Mouse (Mus musculus): ENCODE data around the gene Stra6l.

The Stra6l gene

DNA sequence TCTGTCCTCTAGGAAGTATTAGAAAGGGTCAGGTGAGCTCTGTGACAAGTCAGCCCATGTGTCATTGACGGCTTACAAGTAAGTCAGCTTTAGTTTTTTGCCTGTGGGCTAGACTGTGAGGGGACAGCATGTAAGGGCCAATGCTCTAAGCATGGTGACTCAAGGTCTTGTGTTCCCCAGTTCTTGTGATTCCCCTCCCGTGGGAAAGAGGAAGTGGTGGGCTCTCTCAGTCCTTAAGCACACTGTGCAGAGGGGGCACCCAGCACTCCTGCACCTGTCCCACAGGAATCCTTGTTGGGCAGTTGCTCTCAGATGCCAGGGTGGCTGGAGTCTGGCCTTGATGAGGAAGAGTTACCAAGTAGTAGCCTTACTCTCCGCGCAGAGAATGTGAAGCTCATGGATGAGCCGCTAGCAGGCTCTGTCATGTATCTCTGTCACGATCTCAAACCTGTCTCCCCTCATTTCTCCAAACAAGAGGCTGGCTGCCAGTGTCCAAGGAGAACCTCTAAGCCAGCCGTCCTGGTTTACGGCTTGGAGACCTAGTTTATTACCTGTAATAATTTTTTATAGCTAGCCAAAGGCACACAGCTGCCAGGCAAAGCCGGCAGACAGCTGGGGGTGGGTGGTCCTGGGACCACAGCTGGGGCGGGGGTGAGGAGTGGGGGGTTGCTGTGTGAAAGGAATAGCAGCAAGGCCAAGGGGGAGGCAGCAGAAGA lies at the start of gene Stra6l:
TSS of gene Stra6l (plus strand) at position 556 of the 716 bp plus-strand sequence.
- DNase-seq, result no peak

DNA sequence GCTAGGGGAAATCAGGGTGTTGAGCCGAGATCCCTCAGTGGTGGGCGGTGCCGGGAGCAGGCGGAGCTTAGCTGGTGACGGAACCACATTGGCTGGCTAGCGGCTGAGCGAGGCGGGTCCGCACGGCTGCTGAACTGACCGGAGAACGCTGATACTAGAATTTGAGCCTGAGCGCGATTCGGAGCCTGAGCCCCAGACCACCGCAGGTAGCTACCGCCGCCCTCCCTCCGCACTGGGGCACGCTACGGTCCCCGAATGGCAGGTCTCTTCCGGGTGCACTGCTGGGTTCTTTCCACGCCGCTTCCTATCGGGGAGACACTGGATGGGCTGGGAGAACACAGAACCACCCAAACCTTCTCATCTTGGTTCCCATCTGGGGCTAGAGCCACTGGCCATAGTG lies 49.5 kb upstream of the Stra6l start, which contains the start of gene Aldh1b1:
TSS of gene Aldh1b1 (plus strand) at position 59 of the 400 bp plus-strand sequence.
- DNase-seq, result no peak

DNA sequence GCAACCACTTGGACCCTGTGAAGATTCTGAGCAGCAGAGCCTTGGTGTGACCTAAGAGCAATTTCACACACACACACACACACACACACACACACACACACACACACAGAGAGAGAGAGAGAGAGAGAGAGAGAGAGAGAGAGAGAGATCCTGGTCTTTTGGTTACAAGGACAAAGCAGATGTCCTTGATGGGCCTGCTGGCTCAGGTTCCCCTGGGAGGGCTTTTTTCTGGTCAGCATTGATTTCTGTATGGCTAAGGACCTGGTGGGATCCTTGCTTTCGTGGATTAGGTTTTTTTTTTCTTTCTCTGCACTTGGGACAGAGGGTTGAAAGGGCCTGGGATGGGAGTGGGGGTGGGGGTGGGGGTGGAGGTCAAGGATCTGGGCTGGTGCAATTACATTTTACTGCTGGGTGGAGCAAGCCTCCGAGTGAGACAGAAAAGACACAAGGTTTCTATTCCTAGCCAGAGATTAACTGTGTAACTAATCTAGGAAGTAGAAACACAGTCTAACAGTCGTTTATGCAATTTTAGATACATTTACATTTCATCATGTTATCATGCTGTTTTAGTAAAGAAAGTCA lies 48.4 kb upstream of the Stra6l start:
- DNase-seq, result no peak

DNA sequence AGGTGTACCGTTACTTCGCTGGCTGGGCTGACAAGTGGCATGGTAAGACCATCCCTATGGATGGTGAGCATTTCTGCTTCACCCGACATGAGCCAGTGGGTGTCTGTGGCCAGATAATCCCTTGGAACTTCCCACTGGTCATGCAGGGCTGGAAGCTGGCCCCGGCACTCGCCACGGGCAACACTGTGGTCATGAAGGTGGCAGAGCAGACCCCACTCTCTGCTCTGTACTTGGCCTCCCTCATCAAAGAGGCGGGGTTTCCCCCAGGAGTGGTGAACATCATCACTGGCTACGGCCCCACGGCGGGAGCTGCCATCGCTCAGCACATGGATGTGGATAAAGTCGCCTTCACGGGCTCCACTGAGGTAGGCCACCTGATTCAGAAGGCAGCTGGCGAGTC lies 45.6 kb upstream of the Stra6l start:
- no peak for DNase-seq

DNA sequence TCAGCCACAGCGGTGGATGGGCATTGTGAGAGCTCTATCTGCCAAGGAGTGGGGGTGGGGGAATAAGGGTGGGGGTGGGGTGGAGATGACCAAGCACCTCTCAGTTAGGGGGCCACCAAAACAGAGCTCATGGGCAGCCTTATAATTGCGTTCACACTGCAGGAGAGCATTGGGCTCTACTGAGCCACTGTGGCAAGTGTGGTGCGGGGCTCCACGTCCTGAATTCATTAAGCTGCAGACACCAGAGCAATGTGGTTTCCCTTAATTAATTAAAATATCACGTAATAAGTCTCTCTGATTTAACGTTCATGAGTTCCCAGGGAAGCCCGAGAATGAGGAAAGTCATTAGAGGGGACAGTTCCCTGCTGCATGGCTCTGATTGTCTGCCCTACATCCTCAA lies 40.4 kb upstream of the Stra6l start:
- no peak for DNase-seq

DNA sequence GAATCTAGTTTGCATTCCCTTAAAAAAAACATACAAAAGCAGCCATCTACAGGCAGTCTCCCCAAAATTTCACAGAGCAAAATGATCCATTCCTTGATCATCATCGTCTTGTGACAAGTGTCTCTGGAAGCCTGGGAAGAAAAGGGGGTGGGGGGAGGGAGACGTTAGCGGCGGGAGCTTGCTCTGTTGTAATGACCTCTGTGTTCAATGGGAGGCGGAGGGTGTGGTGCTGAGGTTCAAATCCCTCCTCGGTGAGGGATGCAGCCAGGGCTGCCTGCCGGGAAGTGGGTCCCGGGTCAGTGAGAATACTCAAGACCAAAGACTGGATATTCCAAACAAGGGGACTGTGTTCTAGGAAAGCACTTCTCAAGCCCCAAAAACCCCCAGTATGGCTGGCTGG lies 37.2 kb upstream of the Stra6l start:
- no peak for DNase-seq

DNA sequence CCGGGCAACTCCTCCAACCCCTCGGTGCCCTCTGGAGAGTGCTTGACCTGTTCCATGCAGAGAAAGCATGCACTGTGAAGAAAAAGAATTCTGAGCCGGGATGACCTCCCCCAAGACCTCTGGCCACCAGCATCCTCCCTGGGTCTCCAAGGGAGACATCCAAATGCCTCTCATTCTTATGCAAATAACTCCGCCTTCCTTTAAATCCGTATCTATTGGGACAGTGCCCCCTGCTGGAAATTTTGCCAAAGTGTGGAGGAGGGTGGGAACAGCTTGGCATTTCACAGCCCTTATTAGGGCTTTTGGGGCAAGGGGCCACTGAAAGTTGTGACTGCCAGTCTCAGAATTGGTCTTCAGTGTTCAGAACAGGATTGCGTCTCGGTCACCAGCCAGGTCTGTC lies 32.9 kb upstream of the Stra6l start:
- DNase-seq, result no peak

DNA sequence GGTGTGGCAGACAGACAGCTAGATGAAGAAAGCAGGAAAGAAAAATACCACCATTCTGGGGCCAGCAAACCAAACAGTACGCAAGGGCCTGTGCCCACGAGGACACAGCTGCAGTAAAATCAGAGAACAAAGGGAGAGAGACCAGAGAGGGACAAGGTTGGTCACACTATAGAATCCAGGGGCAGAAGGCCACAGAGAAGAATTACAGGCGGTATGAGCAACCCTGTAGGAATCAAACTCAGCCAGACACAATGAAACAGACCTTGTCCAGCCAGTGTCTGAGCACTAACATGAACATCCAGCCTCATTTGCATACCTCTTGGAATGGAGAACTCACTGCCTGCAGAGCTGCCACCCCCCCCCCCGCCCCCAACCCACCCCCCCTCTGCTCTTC lies 29.7 kb upstream of the Stra6l start:
- no peak for DNase-seq

DNA sequence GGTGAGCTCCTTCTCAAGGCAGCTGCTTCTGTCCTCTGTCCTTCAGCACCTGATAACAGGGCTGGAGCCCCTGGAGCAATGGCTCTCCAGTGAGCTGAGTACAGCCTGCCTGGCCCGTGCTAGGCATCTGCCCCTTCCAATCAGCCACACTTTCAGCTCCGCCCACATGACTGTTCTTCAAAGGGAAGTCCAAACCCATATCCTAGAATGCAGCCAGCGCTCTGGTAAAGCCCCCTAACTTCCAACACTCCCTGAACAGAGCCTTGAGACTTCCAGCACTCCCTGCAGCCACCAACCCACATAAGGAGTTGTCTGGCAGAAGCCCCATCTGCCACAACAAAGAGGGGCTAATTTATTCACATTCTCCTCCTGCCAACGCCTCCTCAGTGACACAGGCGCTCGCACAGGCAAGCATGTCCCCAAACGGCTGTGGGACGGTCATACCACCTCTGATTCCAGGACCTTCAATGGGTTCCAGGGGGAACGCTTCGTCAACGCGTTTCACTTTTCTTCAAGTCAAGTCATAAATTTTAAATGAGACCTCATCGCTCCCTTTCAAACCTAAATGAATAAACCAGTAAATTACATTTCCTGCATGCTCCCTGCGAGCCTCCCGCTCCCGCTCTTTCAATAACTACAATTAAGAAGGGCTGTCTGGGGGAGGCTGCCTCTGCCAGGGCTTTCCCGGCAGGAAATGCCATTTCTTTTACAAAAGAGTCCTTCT lies 29.1 kb upstream of the Stra6l start:
- no peak for DNase-seq

DNA sequence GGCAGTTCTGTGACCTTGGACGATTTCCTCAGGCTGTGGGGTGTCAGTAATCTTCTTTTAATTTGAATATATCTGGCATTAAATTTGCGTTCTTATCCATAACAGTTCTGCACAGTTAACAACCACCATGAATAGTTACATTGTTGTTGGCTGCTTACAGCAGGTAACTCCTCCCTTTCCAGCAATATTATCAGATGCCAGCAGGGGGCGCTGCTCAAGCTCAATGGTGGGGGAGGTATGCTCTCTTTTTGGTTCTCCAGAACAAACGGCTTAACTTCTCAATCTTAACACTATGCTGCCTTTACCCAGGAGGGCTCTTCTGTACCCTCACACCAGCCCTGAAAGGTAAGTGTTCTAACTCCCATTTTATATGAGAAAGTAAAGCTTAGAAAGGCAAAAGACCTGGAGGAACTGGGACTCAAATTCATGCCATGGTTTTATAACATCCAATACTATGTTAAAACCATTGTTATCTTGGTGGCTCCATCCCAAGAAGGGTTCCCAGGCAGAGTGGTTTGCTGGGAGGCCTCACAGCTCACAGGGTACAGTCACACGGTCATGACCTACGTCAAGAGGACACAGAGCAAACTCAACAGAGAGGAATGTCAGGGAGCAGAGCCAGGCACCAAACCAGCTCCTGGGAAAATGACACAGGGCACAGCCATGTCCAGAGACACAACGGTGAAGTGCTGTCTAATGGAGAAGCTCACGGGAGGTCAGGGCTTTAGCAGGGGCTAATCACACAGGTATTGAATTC lies 28.2 kb upstream of the Stra6l start:
- DNase-seq, result no peak

DNA sequence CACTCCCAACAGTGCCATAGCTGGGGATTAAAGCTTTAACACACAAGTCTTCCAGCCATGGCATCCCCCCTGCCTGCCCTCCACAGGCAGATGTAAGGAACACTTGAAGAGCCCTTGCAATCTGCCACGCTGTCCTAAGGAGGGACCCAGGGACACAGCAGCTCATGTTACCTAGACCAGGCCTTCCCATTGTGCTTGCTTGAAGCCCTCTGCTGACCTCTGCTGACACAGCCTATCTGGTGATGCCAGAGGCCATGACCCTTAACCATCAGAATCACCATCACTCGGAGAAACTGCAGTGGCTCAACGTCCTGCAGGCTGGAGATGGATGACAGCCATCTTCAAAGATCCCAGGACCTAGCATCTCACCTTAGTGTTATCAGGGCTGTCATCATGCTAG lies 26.5 kb upstream of the Stra6l start:
- DNase-seq, result no peak

DNA sequence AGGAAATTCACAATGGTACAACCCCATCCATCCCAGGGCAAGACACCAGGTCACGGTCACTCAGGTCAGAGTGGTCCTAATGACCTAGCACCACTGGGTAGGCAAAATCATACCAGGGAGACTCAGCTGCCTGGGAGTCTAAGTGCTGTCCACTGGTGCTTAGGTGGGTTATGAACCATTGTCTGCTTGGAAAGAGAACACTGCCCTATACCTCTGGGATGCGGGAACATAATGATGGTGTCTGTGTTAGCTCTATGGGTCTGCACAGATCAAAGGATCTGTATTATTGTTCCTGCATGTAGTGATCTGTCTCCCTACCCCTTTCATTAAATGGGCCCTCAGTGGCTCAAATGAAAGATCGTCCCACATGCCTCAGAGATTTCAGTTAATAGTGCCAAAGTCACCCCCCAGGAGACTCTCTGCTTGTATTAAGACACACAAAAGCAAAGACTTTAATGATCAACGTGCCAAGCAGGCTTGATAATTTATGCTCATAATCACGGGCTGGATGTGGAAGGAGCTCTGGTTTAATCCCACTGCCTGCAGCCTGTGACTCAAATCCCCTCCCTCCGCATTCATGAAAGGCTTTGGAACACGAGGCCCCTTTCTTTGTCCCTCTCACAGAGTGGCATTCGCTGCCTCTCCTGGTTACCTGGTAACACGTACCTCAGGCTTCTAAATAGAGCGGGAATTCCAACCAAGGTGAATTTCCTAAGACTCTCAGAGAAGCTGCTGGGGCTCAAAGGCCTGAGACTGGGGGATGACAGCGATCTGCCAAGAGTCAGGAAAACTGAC lies 25.5 kb upstream of the Stra6l start:
- DNase-seq, result no peak

DNA sequence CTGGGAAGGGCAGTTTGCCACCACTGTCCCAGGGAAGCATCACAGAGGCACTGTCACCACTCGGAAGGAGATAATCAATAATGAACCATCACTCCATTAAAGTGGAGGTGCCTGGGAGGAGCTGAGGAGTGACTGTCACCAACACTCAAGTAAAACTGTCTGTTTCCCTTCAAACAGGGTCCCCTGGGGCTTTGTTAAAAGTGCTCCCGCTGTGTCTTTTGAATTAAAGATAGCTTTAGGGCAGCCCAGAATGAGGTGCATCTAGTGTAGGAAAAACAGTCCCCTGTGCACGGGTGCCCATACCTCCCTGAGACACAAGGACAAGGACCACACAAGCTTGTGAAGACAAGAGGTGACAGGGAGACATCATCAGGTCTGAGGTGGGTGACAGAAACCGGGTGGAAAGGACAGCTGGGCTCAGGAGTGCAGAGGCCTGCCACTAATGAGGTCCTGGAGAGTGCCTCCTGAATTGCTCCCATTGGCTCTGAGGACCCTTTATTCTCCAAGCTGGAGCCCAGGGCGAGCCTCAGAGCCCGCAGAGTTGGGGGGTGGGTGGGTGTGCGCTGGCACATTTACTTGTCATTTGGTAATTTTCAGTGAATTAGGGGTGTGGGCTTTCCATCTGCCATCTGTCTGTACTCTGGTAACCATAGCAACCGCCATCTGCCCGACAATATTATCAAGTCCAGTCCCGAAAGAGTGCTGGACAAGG lies 24.3 kb upstream of the Stra6l start:
- DNase-seq, result no peak

DNA sequence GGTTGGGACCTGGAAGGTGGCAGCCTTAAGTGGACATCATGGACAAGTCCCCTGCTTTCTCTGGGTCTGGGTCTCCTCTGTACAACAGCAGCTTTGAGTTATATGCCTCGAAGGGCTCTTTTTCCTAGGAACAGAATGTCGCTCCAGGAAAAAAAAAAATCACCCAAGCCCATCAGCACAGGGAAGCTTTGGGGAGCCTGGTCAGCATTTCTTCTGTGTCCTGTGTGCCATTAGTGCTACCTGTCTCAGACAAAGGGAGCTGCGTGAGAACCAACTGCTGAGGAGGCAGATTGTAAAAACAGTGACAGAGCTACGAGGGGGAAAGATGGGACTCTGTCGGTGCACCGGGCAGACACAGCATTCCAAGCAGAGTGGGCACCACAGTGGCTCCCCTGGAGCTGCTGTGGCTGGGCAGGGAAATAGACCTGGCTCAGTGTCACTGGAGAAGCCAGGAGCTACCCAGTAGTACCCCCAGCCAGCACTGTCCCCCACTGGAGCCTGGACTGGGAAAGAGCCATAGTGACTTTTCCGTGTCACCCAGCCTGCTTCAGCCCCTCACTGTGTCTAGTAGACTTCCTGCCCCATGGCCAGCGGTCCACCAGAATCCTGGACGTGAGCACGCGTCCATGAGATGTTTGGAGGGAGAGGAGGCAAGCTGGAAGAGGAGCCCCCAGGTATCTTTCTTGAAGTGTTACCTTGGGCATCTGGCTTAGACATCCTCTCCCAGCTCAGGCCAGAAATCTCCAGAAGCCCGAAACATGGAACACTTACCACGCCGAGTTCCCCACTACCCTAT lies 23.5 kb upstream of the Stra6l start:
- no peak for DNase-seq

DNA sequence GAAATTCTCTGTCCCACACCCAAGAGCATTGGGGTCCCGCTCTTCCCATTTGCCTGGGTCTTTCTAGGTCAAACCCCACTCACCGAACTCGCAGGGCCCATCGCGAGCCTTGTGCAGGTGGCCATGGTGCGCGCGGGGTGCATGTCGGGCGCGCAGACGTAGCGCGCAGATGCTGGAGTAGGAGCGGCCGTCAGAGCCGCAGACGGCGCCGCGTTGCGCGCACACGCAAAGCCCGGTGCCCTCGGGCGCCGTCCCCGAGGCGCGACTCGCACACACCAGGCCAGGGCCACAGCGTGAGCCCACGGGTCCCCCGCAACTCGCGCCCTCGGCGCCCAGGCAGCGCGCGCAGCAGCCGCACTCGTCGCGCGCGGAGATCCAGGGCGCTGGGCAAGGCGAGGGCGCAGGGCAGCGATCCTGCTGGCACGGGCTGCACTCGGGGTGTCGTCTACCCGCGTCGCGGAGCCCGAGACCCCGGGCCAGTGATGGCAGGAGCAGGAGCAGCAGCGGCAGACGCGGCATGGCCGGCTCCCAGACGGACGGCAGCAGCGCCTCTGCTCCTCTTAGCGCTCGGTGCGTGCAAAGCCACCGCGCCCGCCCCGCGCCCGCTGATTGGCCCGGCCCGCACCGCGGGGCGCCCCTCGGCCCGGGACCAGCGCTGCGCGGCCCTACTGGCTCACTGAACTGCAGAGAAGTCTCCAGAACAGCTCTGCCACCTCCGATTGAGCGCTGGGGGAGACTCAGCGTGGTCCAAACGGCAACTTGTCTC lies 22.0 kb upstream of the Stra6l start, which contains the start of gene Igfbpl1:
TSS of gene Igfbpl1 (minus strand) at position 649 of the 766 bp plus-strand sequence.
- no peak for DNase-seq

DNA sequence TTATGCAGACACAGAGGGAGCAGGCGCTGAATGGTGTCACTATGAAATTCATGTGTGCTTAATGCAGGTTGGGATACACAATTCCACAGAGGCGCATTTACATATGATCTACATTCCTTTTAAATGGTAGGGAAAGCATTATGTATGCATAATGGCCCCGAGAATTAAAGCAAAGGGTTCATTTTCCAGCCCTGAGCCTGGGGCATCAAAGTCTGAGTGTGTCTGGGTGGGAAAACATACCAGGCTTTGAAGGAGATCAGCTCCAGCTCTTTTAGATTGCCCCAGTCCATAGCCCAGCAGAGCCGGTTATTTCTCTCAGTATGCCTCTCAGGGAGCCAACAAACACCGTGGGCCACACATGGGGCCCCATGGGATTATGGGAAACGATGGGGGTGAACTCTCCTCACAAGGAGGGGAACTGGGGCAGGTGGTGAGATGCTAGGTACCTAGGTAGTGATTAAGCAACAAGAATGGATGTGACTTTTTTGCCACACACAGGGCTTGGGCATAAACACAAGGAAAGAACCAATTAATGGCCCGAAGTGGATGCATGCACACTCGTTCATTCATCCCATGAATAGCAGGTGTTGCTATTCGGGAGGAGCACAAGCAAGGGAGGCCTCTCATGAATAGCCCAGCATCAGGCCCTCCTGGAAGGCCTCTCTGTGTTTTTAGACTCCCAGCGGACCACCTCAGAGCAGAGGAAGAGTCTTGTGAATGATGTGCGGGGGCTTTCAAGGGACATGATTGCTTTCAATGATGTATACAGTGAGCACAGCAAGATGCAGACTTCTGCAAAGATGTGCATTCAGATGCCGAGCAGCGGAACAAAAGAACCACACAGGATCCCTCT lies 18.3 kb upstream of the Stra6l start:
- DNase-seq, result no peak

DNA sequence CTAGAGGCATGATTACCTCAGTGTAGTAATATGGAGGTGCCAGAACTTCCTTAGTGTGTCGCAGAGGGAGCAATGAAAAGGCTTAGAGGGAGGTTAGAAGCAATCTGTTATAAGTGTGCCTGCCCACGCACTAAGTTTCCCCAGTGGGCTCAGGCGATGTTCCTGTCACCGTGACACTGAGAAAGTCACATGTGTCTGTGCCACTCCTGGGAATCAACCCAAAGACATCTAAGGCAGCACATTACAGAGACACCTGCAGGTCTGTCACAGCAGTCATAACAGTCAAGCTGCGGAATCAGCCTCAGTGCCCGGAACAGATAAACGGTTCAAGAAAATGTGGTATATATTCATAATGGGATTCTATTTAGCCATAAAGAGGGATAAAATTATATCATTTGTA lies 16.5 kb upstream of the Stra6l start:
- DNase-seq, result no peak

DNA sequence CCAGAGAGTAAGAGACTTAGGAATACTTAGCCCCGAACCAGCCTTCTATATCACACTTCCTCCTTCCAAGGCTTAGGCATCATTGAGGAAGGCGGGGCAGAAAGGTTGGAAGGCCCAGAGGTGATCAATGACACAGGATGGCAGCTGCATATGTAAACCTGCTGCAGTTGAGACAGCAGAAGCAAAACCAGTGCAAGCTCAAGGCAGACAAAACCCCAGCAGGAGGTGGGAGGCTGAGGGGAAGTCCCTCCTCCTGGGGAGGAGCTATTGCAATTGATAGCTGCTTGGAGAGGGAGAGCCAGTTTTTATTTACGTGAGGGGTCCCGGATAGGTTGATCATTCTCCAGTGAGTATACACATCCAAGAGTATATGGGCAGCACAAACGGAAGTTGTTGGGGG lies 15.0 kb upstream of the Stra6l start:
- DNase-seq, result no peak

DNA sequence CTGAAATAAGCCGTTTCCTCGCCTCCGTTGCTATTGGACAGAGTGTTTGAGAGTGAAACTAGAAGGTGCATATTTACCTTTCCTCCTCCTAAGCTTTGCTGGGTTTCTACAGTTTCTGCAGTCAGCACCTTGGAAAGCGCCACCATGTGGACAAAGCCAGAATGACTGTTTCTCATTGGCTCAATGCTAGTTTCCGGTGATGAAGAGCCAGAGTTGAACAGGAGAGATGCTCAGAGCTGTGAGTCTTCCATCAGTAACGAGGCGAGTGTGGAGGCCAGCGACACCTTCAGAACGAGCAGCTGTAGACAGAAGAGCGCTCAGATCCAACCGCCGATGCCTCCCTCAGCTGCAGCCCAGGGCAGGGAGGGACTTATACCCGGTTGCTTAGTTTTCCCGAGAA lies 4.1 kb upstream of the Stra6l start:
- no peak for DNase-seq

Data from cerebellum, adult 11-12 months (tissue).